Mouse (Mus musculus) testis, postnatal 10 days (tissue): ENCODE measurements around the gene Kcnip4.

Experiments used
- DNase-seq: peaks from one replicate; pipeline ENCODE4 v3.0.0; 2021; ENCODE audit warnings: low spot score

Kcnip4 gene

DNA sequence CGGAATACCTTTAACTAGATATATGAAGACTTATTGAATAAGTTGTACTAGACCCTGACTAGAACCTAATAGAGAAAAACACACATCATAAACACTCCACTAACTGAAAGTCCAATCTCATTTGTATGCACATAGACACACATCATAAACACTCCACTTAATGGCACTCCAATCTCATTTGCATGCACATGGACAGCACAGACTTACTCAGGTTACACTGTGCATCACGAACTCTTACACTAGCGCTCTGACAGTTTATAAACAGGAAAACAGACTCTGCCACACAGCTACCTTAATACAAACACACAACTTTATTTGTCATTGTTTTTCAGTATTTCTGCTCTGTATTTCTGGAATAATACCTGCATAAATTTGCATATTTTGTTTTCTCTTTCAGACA, 168.3 kb downstream of the Kcnip4 start:
- DNase-seq = no peak

DNA sequence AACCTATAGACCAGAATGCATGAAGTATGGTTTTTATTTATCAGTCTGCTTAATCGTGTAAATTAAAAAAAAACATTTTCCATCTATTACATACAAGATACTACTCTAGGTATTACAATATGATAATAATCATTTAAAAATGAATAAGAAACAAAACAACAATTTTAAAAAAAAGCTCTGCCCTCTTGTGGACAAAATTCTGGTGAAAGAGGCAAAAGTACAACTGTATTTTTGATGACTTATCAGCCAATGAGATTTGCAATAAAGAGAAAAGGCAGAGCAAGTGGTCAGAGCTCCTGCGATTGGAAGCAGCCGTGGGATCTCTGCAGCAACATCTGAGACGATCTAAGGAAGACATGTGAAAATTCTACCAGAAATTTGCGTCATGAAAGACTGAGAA, 172.6 kb downstream of the Kcnip4 start:
- DNase-seq = no peak

DNA sequence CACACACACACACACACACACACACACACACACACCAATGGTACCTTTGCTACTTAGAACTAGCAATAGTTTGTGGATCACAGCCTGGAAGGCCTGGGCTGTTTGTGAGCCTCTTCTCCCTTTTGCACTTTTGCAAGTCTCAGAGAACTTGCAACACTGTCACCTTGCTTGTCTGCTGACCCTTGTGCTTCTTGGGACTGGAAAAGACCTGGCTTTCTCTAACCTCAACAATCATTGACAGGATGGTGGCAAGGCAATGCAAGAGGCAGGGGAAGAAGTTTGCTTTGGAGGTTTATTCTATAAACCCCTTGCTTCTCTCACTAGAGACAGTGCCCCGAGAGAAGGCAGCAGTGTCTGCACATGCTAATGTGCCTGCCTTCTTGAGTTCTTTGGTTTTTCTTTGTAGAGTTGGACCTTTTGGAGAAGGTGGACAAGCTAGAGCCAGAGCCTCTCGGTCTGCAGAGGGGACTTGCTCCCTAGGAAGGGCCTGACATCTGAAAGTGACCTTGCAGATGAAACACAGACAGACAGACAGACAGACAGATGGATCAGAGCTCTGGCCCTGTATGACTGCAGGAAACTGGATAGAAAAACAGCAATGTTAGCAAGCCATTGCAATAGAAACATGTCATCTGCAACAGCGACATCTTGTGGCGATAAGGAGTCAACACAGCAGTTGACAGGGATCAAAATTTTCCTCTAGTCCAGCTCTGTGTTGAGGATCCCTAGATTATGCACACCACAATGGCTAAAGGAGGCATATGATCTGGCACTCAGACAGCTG, 174.4 kb downstream of the Kcnip4 start:
- DNase-seq = peak; percentile 47

GRCm38 (mm10) chr5:49349541-49349940, 175.2 kb downstream of the Kcnip4 start:
- no peak for DNase-seq

DNA sequence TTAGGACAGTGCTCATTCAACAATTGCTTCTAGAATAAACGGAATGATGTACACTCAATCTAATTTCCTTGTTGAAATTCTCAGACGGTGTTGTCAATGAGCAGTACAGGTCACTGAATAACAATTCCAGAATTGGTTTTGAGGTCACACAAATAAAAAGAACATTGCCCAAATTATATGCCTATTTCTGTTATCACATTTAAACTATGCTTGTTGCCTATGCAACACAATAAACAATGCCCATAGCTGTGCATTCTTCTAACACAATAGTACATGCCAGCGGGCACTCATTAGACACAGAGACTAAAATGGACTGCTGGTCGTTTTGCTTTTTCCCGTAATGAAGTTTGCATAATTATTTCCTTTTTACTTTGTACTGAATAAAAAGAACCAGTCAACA, 176.2 kb downstream of the Kcnip4 start:
- no peak for DNase-seq

DNA sequence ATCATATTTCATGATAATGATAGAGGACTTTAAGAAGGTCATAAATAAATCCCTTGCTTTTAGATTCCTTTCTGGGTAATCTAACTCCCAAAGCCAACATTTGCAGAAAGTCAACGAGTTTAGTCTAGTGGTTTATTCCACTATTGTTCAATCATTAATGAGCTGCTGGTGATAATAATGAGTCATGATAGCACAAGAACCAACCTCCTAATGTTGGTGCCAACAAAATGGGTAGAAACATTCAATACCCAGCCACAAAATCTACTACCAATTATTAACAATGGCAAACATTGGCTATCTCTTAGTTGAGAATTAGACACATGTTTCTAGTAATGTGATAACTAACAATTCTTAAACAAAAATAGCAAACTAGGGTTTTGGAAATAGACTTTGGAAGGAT, 180.1 kb downstream of the Kcnip4 start:
- no peak for DNase-seq

- no peak for DNase-seq
Measured at GRCm38 (mm10) chr5:49337164-49337563, 187.5 kb downstream of the Kcnip4 start.

GRCm38 (mm10) chr5:49333063-49333462, 191.6 kb downstream of the Kcnip4 start:
- DNase-seq = no peak

DNA sequence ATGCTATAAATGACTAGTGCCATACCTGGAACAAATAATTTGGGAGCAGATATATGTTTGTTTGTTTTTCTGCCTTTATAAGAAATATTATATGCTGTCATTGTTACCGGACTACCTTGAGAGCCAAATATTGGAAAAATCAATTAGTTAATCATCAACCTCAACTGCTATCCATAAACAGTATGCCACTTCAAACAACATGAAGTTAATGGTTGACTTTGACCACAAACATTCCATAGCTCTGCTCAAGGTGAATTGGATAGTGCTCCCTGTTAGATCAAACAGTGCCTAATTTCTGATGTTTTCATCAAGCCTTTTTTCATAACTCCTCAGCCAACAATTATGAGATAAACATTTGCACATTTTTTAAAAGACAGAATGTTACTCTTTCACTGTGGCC, 195.7 kb downstream of the Kcnip4 start:
- no peak for DNase-seq

GRCm38 (mm10) chr5:49318661-49319060, 206.0 kb downstream of the Kcnip4 start:
- DNase-seq = no peak

DNA sequence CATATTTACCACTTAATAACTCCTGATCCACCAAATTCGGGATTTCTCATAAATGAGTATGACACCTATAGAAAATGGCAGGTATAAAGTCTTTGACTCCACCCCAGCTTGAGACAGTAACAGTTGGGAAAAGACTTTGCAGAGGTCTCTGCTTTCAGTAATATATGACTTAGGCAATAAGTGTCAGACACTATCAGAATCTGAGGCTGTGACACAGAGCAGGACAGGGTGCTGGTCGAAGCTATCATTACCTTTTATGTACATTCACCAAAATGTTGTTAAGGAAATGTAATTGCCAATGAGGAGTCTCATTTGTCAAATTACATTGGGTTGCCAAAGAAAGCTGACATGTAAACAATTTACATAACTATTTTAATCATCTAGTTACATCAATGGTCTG, 206.8 kb downstream of the Kcnip4 start:
- DNase-seq = no peak

- DNase-seq = no peak
Measured at GRCm38 (mm10) chr5:49306796-49307195, 217.9 kb downstream of the Kcnip4 start.

- no peak for DNase-seq
Measured at GRCm38 (mm10) chr5:49305321-49305720, 219.4 kb downstream of the Kcnip4 start.

DNA sequence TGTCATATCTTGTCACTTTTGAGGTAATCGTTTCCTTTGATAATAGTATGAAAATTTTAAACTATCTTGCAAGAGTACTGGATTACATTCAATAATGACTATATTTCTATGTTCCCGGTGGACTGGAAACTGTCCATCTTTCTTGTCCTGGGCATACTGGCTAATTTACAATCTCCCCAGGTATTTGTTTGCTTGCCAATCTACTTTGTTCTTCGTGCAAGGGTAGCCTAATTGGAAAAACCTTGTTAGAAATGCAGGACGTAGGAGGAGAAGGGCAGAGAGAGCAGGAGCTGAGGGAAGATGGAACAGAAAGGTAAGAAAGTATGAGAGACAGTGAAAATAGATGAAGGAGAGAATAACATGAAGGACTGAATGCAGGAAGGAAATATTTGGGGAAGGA, 226.1 kb downstream of the Kcnip4 start:
- DNase-seq = no peak

GRCm38 (mm10) chr5:49292421-49292820, 232.3 kb downstream of the Kcnip4 start:
- no peak for DNase-seq

GRCm38 (mm10) chr5:49291801-49292200, 232.9 kb downstream of the Kcnip4 start:
- DNase-seq = no peak

DNA sequence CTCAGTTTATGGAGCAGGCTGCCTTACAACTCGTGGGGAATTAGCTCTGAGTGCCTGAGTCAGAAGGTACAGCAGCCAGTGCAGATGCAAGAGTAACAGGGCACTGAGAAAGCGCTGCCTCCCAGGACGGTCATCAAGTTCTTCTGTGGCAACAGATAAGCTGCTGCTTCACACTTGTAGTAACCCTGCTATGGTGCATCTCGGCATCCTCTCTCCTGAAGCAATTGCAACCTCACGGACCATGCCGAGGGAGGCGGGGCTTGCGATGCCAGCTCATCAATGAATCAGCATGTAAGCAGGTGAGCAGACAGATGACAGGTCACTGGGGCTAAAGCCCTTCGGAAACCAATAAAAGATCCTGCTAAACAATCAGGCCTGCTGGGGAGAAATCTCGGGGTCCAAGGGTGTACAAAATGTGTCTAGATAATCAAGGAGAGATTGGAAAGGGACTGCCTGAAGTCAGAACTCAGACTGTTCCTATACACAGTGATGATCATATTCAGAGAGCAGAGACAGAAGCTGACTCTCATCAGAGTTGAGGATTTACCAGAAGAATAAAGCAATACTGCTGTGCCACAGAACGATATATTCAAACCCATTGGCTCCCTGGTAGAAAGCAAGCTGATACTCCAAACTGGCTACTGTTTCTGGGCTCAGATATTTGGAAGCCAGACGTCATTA, 239.1 kb downstream of the Kcnip4 start:
- peak; percentile 40 for DNase-seq

GRCm38 (mm10) chr5:49284776-49285175, 239.9 kb downstream of the Kcnip4 start:
- no peak for DNase-seq

DNA sequence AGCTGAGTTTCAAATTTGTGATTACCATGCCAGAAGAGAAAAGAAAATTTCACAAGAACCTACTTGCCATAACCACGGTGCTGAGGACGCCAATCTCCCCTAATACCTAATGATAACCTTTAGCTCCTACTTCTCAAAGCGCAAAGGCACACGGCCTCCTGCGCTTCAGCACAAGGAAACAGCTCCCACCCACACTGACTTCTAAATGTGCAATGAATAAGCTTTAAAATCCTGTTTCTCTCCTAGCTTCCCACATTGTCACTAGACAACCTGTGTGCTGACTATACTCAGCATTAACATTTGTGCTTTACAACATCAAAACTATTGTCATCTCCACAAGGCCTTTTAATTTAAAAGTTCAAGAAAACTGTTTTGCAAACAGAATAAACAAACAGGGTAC, 241.3 kb downstream of the Kcnip4 start:
- DNase-seq = no peak

DNA sequence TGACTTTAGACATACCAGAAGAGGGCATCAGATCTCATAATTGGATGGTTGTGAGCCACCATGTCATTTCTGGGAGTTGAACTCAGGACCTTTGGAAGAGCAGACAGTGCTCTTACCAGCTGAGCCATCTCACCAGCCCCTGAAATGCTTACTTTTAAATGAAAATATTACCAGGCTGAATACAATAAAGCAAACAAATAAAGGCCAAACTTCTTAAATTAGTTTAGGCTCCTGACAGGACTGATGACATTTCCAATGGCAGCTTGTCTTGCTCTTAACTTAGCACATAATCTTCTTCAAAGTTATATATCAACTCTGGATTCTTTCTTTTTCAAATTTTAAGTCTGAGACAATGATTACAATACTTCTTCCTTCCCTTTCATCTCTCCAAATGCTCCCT, 252.8 kb downstream of the Kcnip4 start:
- no peak for DNase-seq

- DNase-seq = no peak
Measured at GRCm38 (mm10) chr5:49268807-49269206, 255.9 kb downstream of the Kcnip4 start.

DNA sequence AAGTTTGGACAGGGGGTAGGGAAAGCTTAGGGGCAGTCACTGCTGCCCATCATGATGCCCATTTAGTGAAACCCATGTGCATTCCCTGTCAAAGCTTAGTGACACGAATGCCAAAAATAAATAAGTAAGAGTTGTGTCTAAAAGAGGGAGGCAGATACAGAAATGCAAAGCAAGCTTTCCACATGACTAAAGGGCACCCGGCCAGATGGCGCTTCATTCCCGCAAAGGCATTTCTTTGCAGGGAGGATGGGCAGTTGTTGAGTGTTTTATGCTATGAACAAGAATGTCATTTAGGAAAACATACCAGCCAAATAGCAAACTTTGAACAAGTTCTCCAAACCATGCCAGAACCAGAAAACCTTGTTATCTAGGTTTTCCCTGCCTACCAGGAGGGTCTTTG, 265.4 kb downstream of the Kcnip4 start:
- no peak for DNase-seq

- no peak for DNase-seq
Measured at GRCm38 (mm10) chr5:49256850-49257249, 267.9 kb downstream of the Kcnip4 start.

DNA sequence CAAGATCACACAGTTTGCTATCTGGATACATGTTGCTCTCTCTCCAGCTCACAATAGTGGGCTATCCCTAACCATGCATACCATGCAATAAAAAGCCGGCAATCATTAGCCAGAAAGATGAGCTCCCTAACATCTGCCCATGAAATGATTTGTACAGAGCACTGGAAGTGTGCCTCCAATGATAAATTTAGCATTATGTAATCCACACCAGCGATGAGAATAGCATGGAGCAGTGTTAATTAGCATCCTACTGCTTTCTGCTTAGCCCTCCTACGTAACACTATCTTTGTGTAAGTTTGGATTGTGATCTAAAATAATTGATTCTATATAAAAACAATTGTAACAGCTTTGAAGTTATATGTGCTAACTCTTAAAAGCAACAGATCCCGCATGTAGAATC, 268.7 kb downstream of the Kcnip4 start:
- DNase-seq = no peak
